Comparison of ENCODE assay signal across 12 mouse cellular contexts in genomic region chr2:128404405-128404804, GRCm38 (mm10).
"Had no signal": no experiment of that assay in that cellular context is flagged by ENCODE, and none has a peak within 500 bp of the region (broad histone marks: within the 10 kb centered on the region; RNA-seq: fewer than 3 reads in every experiment).

No protein-coding gene starts in this region.

- ATAC-seq: midbrain, embryonic 13.5 days had no signal

- H3K9ac ChIP-seq: limb, embryonic 13.5 days; liver, embryonic 14.5 days; midbrain, embryonic 13.5 days had no signal

- H3K4me3 ChIP-seq: limb, embryonic 13.5 days; midbrain, embryonic 13.5 days had no signal

- H3K9me3 ChIP-seq: limb, embryonic 13.5 days; midbrain, embryonic 13.5 days had no signal

- H3K4me2 ChIP-seq: midbrain, embryonic 13.5 days had no signal

- H3K27me3 ChIP-seq: limb, embryonic 13.5 days; midbrain, embryonic 13.5 days had no signal

- H3K27ac ChIP-seq: limb, embryonic 13.5 days; liver, embryonic 14.5 days; midbrain, embryonic 13.5 days; stomach, postnatal 0 days had no signal

- DNase-seq: kidney, adult 9 months; kidney, postnatal 25 days; layer of hippocampus, adult 9-11 months; layer of hippocampus, postnatal 36 days; lung, adult 18-20 months; right cerebral cortex, adult 18-20 months; right cerebral cortex, postnatal 25 days; thymus, postnatal 4 days had no signal

- H3K36me3 ChIP-seq: limb, embryonic 13.5 days; midbrain, embryonic 13.5 days had no signal
